Mouse (Mus musculus): ENCODE results near the gene Fgfr2.
A peak's percentile ranks its signal among the peaks of the same experiment; 100 is the strongest.

Fgfr2 gene

DNA sequence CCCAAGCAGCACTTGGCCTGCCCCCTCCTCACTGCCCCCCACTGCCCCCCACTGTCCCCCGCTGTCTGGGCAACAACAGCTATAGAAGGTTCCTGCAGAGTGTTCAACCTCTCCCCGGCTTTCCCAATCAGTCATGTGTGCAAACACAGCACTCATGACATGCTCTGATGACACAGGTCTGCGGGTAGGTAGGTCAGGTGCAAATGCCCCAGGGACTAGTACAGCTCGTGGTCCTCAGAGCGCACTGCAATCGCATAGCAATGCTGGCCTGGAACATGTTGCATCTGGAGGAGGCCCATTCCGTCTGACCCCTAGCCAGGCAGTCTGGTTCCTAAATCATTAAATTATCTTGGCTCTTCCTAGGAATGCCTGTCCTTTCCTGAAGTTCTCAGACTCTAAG, 2333.7 kb downstream of the Fgfr2 start:
- no peak for DNase-seq

DNA sequence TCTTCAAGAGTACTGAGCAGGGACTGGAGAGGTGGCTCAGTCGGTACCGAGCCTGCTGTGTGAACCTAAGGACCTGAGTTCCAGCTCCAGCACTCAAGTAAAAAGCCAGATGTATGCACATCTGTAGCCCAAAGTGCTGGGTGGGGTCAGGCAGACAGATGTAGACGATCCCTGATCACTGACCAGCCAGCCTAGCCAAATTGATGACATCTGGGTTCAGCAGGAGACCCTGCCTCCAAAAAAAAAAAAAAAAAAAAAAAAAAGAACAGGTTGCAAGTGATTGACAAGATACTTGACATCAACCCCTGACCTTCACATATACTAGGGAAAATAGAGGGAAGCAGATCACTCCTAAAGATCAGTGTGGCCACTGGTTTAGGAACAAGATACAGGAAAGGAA, 2334.2 kb downstream of the Fgfr2 start:
- no peak for DNase-seq

DNA sequence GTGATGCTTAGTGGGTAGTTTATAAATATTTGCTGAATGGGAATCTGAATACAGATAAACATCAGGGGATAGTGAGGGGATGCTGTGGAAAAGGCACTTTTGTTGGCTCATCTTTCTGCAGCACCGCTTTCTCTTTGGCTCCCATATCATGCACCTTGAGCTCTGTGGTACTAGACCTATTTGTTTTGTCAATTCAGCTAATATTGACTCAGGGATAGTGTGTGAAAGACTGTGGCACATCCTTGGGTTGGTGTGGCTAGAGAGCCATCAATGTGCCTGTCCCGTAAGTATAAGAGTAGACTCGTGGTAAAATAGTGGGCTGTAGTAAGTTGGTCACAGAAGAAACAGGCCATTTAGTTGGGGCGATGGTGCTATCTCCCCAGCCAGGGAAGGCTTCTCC, 2335.6 kb downstream of the Fgfr2 start:
- no peak for DNase-seq

DNA sequence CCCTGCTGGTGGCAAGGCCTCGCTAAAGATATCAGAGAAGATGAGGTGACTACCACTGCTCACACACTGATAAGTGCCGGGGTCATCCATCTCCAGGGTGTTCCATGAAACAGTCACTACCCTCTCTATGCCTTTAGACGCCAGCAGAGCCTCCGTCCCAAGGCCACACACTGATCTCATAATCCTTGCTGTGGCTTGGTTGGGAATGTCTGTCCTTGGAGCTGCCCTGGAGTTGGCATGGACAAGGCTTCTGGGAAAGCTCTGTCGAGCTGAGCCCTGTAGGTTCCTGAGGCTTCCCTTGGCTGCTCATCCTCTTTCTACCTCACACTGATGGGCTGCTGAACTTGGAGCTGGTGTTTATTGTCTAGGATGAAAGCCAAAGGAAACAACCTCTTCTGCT, 2336.4 kb downstream of the Fgfr2 start:
- DNase-seq = peak; percentile 19

DNA sequence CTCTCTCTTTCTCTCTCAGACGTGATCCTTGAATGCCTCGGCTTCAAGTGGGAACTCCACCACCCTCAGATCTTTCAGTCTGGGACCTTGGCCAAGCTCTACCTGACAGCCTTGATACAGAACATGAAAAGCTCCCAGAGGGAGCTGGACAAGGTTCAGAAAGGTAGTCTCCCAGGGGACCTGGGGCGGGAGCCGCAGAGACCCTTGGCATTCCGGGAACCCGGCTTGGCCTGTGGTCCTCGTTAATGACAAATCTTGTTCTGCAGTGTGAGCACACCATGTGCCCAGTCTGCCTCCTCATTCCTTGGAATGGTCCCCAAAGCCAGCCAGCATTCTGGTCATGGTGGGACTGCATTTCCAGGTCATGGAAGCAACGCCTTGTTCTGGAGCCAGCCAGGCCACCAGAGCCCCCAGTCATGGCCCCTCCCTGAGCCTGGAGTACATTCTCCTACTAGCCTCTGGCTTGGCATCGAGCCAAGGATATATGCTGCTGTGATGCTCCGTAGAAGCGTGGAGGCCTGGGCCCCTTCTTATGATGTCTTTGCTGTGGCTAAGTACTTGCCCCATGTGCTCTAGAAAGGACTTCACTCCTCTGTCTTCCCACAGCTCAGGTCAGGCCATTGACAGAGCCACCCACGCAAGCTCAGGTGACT, 2337.1 kb downstream of the Fgfr2 start:
- DNase-seq = peak; percentile 82

DNA sequence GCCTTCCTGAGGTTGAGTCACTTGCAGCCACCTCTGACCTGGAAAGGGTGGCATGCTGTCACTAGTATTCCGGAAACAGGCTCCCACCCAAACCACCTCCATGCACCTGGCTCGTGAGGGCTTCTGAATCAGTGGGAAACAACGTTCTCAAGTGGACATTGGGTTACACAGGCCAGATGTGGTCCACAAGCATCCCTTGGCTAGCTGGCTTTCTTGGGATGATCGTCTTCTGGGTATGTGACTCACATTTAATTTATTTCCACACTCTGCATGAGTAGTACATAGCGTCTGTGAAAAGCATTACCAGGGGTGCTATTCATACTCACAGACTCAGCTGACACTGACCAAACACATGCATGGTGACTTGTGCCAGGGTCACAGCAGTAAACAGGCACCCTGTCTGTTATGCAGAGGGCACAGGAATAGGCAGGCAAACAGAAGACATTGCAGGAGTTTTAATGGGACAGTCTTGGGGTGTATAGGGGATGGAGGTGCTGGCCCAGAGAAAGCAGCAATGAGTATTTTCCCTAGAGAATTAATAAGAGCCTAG, 2340.6 kb downstream of the Fgfr2 start:
- no peak for DNase-seq

DNA sequence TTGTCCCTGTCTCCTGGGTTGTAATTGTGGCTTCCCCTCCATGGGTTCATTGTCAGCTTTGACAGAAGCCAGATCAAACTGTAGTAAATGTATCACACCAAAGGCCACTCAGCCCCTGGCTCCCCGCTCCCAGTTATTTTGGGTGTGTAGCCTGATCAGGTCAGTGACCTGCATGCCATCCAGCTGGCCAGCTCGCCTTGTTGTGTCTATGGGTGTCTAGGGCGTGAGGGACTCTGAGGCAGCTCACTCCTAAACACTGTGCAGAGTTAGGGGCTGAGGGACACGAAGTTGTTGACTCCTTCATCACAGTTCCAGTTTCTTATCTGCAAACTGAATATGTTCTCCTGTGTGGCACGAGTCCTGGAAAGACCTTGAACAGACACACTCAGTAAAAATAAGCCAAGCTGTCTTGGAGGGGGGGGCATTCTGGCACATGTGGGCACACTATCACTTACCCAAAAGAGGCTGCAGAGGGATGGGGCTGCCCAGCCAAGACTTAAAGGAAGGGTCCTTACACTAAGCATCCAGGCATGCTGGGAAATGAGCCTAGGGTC, 2342.2 kb downstream of the Fgfr2 start:
- DNase-seq = no peak

DNA sequence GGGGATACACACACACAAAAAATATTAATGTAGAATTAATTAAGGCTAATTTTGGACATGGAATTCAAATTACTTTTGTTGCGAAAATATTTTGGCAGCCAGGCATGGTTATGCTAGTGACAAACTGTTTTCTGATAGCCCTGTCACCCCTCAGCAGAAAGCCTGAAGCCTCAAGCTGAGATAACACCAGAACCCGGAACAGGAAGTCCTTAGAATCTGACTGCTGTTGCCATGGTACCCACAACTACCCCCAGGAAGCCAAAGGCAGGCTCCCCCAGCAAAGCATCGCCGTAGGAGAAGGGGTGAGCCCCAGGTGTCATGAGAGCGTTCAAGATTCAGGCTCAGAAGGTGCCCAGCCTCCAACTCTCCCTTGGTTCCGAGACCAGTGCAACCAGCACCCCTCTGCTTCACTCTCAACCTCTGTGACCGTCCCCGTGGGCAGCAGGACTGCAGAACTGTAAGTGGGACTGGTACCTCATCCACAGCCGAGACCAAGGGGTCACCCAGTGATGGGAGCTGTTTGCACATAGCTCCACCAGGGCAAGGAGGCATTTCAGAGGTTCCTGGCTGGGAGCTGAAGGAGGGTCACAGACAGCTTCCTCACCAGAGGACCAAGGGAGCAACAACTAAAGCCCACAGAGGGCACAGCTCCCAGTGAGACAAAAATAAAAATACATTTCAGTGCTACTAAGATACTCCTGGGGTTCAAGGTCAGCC, 2349.1 kb downstream of the Fgfr2 start, which contains the start of gene Btbd16:
TSS of gene Btbd16 (plus strand) at position 156 of the 717 bp plus-strand sequence.
- no peak for DNase-seq

DNA sequence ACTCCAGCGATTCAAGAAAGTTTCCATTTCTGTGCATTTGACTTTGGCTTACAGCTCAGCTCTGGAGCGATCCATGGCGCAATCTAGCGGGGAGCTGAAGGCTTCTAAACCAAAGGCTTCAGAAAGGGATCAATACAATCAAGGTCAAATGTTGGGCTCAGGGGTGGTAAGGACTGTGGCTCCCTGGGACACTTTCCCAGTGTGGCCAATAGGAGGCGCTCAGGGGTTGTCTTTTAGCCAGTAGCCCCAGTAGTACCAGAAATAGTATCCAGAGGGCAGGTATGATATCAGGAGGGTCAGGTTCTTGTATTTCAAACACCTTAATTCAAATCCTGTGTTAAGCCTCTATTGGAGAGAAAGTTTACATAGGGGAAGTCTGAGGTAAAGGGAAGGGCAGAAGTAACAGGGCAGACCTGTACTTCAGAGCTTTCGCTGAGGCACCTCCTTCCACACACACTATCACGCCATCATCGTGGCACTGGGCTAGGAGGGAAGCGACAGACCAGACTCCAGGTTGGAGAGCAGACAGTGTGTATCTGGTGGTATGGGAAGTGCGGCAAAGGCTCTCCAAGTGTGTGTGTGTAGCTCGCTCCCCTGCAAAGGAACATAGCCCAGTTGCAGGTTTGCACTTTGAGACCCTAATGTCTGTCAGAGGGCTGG, 2349.8 kb downstream of the Fgfr2 start:
- DNase-seq = peak; percentile 53

DNA sequence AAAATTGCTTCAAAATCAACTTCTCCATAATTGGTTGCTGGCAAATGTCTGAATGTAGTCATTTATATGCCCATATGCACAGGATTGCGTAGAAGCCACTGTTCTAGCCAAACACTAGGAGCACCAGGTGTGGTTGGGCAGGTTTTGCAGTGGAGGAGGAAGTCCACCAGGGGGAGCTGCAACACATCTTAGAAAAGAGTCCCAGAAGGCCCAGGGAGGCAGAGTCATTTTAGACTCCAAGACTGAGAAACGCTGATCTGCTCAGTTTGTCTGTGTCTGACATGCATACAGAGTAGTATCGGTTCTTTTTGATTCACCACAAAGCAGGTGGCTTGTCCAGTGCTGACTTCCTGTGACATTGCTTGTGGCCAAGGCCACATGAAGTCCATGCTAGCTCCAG, 2352.4 kb downstream of the Fgfr2 start:
- peak; percentile 82 for DNase-seq

DNA sequence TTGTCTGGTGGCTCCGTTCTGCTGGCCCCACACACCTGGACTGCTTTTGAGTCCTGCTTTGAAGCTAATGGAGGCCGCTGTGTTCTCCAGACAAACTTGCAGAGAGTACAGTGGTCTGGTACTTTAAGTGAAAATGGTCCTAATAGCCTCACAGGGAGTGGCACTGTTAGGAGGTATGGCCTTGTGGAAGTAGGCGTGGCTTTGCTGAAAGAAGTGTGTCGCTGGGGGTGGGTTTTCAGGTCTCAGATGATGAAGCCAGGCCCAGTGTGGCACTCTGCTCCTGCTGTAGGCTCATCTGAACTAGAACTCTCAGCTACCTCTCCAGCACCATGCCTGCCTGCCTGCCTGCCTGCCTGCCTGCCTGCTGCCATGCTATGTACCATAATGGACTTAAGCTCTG, 2355.0 kb downstream of the Fgfr2 start:
- no peak for DNase-seq

DNA sequence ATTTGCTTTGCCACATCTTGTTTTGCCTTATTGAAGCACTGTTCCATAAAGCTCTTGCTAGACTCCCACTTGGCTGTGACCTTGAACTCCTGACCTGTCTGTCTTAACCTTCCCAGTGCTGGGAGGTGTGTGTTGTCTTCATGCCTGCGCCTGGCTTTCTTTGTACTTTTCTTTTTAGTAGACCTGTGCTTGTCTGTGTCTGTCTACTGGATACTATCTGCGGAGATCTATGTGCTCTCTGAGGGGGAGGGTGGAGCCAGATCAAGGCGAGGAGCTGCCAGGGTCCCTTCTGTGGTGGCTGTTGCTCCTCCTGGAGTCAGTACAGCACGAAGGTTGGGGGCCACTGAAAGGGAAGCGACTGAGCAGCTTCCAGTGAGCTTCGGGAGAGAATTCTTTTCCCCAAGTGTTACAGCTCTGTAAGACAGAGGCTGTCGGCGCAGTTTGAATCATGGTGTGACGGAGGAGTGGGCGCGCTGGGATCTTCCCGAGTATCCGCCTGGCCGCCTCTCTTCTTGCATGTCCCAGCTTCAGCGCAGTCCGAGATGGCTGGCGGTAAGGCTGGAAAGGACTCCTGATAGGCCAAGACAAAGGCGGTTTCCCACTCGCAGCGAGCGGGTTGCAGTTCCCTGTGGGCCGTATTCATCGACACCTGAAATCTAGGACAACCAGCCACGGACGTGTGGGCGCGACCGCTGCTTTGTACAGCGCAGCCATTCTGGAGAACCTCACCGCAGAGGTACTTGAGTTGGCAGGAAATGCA, 2356.6 kb downstream of the Fgfr2 start:
- no peak for DNase-seq

DNA sequence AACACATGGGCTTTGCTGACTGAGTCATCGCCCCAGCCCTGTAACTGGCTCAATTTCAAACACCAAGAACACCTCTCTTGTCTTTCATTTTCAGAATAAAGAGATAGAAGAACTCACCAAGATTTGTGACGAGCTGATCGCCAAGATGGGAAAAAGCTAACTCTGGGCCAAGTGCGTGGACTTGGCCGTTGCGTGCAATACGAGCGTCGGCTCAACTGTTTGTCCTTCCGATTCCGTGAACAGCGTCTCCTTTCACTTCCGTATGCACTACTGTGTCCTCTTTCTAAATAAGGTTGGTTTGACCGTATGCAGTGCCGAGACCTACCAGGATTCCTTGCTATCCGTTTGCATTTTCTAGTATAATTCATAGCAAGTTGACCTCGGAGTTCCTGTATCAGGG, 2359.0 kb downstream of the Fgfr2 start:
- no peak for DNase-seq

DNA sequence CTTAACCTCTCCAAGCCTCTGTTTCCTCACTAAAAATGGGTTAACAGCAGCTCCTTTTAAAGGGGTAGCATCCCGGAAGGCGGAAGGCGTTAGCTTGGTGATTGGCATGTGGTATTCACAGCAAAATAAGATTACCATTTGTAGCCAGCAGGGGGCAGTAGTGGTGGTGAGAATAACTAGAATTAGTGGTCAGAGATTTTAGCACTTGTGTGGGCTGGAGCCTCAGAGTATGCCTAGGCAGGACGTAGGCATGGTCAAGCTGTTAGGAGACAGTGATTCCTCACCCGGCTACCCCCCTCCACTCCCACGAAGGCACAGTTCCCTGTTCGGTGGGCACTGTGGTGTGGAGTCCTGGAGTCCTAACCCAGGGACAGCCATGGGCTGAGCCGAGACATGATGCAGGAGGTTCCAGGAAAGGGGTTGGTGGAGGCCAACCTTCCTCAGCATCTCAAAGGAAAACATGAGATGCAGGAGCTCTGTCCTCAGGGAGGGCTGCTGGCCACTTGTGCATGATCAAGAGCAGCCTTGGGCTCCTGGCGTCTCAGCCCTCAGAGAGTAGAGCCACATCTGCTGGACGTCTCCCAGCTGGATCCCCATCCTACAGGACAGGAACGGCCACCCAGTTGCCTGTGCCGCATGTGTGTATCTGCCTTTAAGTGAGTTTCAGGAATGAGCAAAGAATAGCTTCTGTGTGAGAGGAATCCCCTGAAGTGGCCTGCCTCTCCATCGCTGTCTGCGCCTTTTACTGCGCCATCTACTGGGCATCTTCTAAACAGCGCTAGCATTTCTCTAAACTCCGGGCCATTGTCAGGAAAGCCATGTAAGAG, 2360.9 kb downstream of the Fgfr2 start:
- peak; percentile 62 for DNase-seq

DNA sequence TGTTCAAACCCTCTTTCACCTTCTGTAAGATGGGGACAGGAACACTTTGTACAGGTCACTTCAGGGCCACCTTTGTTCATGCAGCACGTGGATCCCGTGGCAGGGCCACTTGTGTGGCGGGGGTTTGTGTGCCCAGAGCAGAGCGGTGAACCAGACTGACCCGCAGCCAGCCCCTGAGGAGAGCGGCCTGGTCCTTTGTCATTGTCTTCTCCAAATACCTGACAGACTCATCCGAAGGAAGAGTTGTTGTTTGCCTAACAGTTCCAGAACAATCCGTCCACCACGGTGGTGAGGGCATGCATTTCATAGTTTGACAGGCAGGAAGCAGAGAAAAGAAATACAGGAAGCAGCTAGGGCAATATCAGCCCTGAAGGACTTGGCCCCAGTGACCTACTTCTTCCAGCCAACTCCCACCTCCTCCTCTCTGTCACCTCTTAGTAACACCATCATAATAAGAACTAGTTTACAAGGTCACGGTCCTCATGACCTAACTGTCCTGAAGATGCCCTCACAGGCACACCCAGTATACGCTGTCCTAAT, 2365.8 kb downstream of the Fgfr2 start:
- DNase-seq = no peak

DNA sequence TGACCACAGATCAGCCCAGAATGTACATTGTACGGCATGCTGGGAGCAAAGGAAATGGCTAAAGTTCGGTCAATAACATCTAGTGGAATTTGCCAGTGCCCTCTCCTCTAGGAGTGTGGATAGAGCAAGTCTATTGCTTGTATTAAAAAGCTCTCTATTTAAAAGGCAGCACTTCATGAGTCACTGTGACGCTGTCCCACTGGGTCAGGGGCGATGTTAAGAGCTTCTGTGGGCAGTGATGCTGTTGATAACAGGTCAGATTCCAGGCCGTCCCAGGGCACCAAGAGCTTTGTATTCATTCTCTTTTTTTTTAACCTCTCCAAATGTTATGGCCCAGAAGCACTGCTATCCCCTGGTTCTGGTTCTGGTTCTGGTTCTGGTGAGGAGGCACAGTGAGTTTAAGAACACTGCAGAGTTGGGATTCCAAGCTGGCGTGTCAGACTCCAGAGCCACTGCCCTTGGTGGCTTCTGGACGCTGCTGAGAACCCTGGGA, 2366.8 kb downstream of the Fgfr2 start:
- DNase-seq = no peak

DNA sequence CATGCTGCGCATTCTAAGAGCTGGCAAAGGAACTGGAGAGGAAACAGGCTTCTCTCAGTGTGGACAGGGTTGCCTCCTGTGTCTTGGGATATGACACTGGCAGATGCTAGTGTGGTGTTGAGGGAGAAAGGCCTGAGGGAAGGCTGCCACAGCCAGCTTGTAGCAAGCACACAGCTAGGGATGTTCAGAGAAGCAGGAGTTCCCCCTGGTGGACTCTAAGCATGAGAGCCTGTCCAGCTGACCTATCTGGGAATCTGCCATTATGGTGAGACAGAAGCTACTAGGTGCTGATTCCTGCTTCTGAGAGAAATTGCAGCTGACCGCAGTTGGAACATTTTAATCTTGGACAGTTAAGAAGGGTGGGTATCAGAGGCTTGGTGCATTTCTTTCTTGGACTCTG, 2368.4 kb downstream of the Fgfr2 start:
- DNase-seq = no peak

DNA sequence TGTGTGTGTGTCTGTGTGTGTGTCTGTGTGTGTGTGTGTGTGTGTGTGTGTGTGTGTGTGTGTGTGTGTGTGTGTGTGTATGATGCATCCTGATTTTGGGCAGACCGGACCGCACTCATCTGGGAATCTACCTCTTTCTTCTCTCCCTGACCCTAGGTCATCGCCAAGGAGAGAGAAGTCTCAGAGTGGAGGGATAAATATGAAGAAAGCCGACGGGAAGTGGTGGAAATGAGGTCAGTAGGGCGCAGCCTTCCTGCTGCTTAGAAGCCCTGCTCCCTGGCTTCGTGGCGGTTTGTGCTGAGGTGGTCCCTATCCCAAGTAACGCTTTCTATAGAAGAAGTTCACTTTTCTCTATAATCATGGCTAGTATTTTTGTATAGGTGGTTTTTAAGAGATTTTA, 2371.5 kb downstream of the Fgfr2 start:
- DNase-seq = no peak

DNA sequence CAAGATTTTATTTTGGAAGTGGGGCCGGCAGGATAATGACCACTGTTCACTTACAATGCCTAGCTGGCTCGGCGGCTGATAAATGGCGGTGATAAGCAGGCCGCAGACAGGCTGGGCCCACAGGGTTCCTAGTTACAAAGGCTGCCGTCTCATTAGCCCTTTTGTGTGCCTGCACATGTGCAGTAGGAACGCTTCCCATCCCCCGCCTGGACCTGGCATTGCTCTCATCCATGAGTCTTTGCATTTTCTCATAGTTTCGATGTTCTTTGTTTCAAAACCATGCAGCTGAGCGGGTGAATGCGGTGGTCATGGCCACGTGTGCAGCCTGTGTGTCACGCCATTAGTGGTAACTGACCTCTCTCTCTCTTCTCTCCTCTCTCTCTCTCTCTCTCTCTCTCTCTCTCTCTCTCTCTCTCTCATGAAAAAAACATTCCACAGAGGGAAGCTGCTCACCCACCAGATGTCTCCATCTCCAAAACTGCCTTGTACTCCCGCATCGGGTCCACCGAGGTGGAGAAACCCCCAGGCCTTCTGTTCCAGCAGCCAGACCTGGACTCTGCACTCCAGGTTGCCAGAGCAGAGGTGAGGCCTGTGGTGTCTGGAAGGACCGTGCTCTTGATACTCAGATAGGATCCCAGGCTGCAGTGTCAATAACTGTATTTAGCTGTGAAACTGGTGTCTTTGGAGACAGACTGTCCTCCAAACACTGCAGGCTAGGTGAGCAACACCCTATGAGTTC, 2372.2 kb downstream of the Fgfr2 start:
- DNase-seq = no peak

DNA sequence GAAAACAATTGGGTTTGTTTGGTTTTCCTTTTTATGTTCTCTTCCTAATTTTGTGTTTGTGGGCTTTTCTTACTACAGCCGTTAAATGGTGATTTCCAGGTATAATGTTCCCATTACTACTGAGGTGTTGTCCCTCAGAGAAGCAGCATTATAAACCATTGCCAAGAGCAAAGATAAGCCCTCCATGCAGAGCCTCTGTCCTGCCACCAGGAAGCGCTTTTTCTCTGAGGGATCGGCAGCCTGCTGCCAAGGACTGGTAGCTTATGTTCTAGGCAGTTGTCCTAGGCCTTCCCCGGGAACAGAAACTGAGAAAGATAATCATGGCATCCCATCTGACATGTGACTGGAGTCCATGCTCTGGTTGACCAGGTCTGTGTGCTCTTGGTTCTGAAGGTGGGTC, 2374.0 kb downstream of the Fgfr2 start:
- DNase-seq = no peak

All from kidney, adult 18-20 months (tissue).